Mouse (Mus musculus) CH12.LX (cell line): ENCODE results near the gene Cap1. TPM values are rescaled to one million over a fixed set of nuclear protein-coding genes. Genes with fewer than 3 reads are reported as not detected.

Experiments used
- DNase-seq: peaks from one replicate; pipeline ENCODE4 v3.0.0-alpha.2; 2013; ENCODE audit errors: extremely low read depth
- H3K27ac ChIP-seq: 2 replicates; pipeline ENCODE4 v1.5.1; 2012; ENCODE audit warnings: low read depth, mild to moderate bottlenecking, control low read depth, moderate library complexity; ENCODE audit not compliant: insufficient read depth
- H3K27me3 ChIP-seq: replicated peaks from 2 replicates; pipeline ENCODE3; 2012; ENCODE audit warnings: inconsistent platforms
- H3K36me3 ChIP-seq, 2 experiments: replicated peaks in 1 of 2; 2 replicates each; pipeline versions ENCODE3 to v1.6.1; 2012; ENCODE audit warnings: inconsistent platforms in 1 of 2, low read length in 1 of 2, mild to moderate bottlenecking in 1 of 2, mixed read lengths in 1 of 2, moderate library complexity in 1 of 2; ENCODE audit not compliant: control insufficient read depth in 1 of 2, insufficient read depth in 1 of 2
- H3K4me1 ChIP-seq, 2 experiments: 2 replicates each; pipeline ENCODE4 v1.6.1; 2012; ENCODE audit warnings: inconsistent platforms in 1 of 2, moderate library complexity in 1 of 2; ENCODE audit not compliant: insufficient read depth in 2 of 2, control insufficient read depth in 1 of 2
- H3K4me2 ChIP-seq: 2 replicates; pipeline ENCODE4 v1.6.1; 2012; ENCODE audit warnings: low read depth, mild to moderate bottlenecking, control low read depth; ENCODE audit not compliant: poor library complexity, insufficient read depth, severe bottlenecking
- H3K4me3 ChIP-seq, 3 experiments: fragments of 150-350 bp in 1 of 3; sonication (generic) in 1 of 3; replicated peaks in 1 of 3; 2 replicates each; pipeline versions ENCODE3 to v1.5.1; 2011 to 2012; ENCODE audit warnings: low read depth in 2 of 3, low read length in 2 of 3, mild to moderate bottlenecking in 2 of 3, moderate library complexity in 2 of 3, control low read depth in 1 of 3, improper control_type of control experiment in 1 of 3, inconsistent platforms in 1 of 3, mixed read lengths in 1 of 3; ENCODE audit not compliant: poor library complexity in 1 of 3
- H3K79me2 ChIP-seq: replicated peaks from 2 replicates; pipeline ENCODE4 v1.6.1; 2012; ENCODE audit warnings: mild to moderate bottlenecking, moderate library complexity; ENCODE audit not compliant: control insufficient read depth, poor library complexity, insufficient read depth, severe bottlenecking; ENCODE audit errors: extremely low read depth
- H3K9ac ChIP-seq: 2 replicates; pipeline ENCODE4 v1.6.1; 2012; ENCODE audit warnings: low read depth, mild to moderate bottlenecking, control low read depth, moderate library complexity; ENCODE audit not compliant: insufficient read depth
- H3K9me3 ChIP-seq: replicated peaks from 2 replicates; pipeline ENCODE3; 2012; ENCODE audit warnings: low read length, inconsistent platforms, mixed read lengths
- E2F4 ChIP-seq: IDR thresholded peaks from 2 replicates; pipeline ENCODE4 v1.6.1; 2011; ENCODE audit warnings: low read depth, low read length, improper control_type of control experiment; ENCODE audit not compliant: insufficient replicate concordance
- ELF1 ChIP-seq: IDR thresholded peaks from 2 replicates; pipeline ENCODE4 v1.6.1; 2014; ENCODE audit warnings: low read depth, mild to moderate bottlenecking, inconsistent platforms, low read length, improper control_type of control experiment
- EP300 ChIP-seq: IDR thresholded peaks from 2 replicates; pipeline ENCODE4 v1.6.1; 2011; ENCODE audit warnings: low read length, improper control_type of control experiment
- IRF4 ChIP-seq: IDR thresholded peaks from 2 replicates; pipeline ENCODE4 v1.6.1; 2014; ENCODE audit warnings: low read depth, mild to moderate bottlenecking, inconsistent platforms, low read length, improper control_type of control experiment
- JUND ChIP-seq: conservative IDR thresholded peaks from 2 replicates; pipeline ENCODE4 v1.6.1; 2011; ENCODE audit warnings: low read depth, low read length, improper control_type of control experiment
- KAT2A ChIP-seq: IDR thresholded peaks from 2 replicates; pipeline ENCODE4 v1.6.1; 2012; ENCODE audit warnings: low read length, improper control_type of control experiment, inconsistent platforms; ENCODE audit not compliant: insufficient replicate concordance
- MAX ChIP-seq: IDR thresholded peaks from 2 replicates; pipeline ENCODE4 v1.6.1; 2011; ENCODE audit warnings: low read length, improper control_type of control experiment
- MAZ ChIP-seq: IDR thresholded peaks from 2 replicates; pipeline ENCODE4 v1.6.1; 2012; ENCODE audit warnings: low read depth, mild to moderate bottlenecking, inconsistent platforms, low read length, improper control_type of control experiment, moderate library complexity
- NELFE ChIP-seq: IDR thresholded peaks from 2 replicates; pipeline ENCODE4 v1.6.1; 2011; ENCODE audit warnings: low read depth, low read length, improper control_type of control experiment
- PAX5 ChIP-seq: IDR thresholded peaks from 2 replicates; pipeline ENCODE4 v1.6.1; 2012; ENCODE audit warnings: low read length, inconsistent platforms, mixed read lengths
- POLR2AphosphoS2 ChIP-seq: IDR thresholded peaks from 2 replicates; pipeline ENCODE4 v1.6.1; 2011; ENCODE audit warnings: low read depth, low read length, improper control_type of control experiment
- RAD21 ChIP-seq: IDR thresholded peaks from 2 replicates; pipeline ENCODE4 v1.6.1; 2011; ENCODE audit warnings: low read depth, mild to moderate bottlenecking, low read length, improper control_type of control experiment, moderate library complexity
- USF1 ChIP-seq: IDR thresholded peaks from 2 replicates; pipeline ENCODE4 v1.6.1; 2014; ENCODE audit warnings: low read depth, mild to moderate bottlenecking, inconsistent platforms, low read length, improper control_type of control experiment
- ZC3H11A ChIP-seq: IDR thresholded peaks from 2 replicates; pipeline ENCODE4 v1.6.1; 2012; ENCODE audit warnings: low read depth, mild to moderate bottlenecking, inconsistent platforms, low read length, improper control_type of control experiment
- ZMIZ1 ChIP-seq: IDR thresholded peaks from 2 replicates; pipeline ENCODE4 v1.6.1; 2012; ENCODE audit warnings: low read depth, mild to moderate bottlenecking, inconsistent platforms, low read length, improper control_type of control experiment
- ZNF384 ChIP-seq: IDR thresholded peaks from 2 replicates; pipeline ENCODE4 v1.6.1; 2012; ENCODE audit warnings: low read depth, low read length, improper control_type of control experiment, inconsistent platforms
- dilution Hi-C: fragments of 300-500 bp; cut with MboI; formaldehyde crosslinking; loops from 2 replicates; pipeline ENCODE4 v1.14.3; 2020; ENCODE audit warnings: low sequenced_read_pairs; ENCODE audit not compliant: extremely low pct_unique_long_range_greater_than_20kb, extremely low pct_ligation_motif_present
- in situ Hi-C: fragments of 300-500 bp; cut with MboI; formaldehyde crosslinking; loops from 3 replicates; pipeline ENCODE4 v1.14.3; 2019; ENCODE audit warnings: low sequenced_read_pairs, low pct_ligation_motif_present, low pct_unique_long_range_greater_than_20kb, mixed read lengths
- polyA plus RNA-seq: library from polyadenylated mRNA; unstranded; fragments of >175 nt; gene quantifications from 2 replicates; pipeline ENCODE4 v1.2.1, GENCODE M21; 2012; ENCODE audit warnings: low read depth; ENCODE audit not compliant: insufficient read length
- total RNA-seq, 2 experiments: library from RNA; depleted of rRNA; stranded (reverse); fragments of 300-350 nt in 1 of 2; fragments of >200 nt in 1 of 2; gene quantifications; 2 replicates each; pipeline ENCODE4 v1.2.3; 2012 to 2014

The Cap1 gene
- total and polyA plus RNA-seq, 3 experiments = 118 to 195 (median 159) TPM

DNA sequence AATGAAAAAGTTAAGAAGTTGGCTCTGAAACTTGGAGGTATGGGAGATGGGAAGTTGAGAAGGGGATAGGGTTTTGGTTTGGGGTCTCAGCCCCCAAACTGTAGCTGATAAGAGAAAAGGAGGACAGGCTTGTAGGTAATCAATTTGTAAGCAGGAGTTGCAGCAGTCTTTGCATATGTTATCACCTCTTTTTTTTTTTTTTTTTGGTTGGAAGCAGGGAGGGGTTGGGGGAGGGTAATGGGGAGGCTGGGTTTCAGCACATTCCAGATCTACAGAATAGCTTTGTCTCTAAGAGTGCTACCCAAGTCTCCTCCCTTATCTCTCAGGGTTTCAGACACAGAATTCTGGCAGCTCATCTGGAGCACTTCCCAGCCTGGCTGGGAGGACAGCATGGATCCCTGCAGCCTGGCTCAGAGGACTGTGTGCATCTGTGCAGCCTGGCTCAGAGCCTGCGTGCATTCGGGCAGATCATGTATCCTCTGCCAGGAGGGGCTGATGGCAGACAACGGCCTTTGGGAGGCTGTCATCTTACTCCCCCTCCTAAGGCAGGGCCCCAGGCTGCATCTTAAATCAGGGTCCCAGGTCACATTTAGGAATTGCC, 5.1 kb upstream of the Cap1 start:
- in situ Hi-C loops (no loop called here), dilution Hi-C loops (no loop called here)
- Histone ChIP-seq H3K9me3 (peaks cover 4% of the 10 kb centered on the region), H3K27ac (no peak overlapping the region), H3K36me3 (no peaks in the 10 kb centered on the region), H3K27me3 (no peaks in the 10 kb centered on the region), H3K4me1 (peaks cover 7 to 25% of the 10 kb centered on the region in 2 experiments), H3K79me2 (no peaks in the 10 kb centered on the region), H3K4me2 (no peak overlapping the region)
- DNase-seq = no peak
- TF ChIP-seq ELF1 (no peak), E2F4 (no peak), USF1 (no peak), ZNF384 (peak; percentile 25; the same call in 1 of the 2 replicates), ZC3H11A (no peak), PAX5 (no peak)
- TF ChIP-seq, all 38 proteins: peak for 1
- Histone ChIP-seq H3K4me3 (no peak overlapping the region), H3K9ac (no peak overlapping the region)

- Histone ChIP-seq H3K79me2 (peaks cover 27% of the 10 kb centered on the region), H3K9ac (peak overlapping the region; percentile 73; the same call in 1 of the 2 replicates), H3K27me3 (no peaks in the 10 kb centered on the region), H3K27ac (no peak overlapping the region), H3K36me3 (no peaks in the 10 kb centered on the region), H3K4me2 (peak overlapping the region; percentile 91), H3K4me1 (peaks cover 7 to 43% of the 10 kb centered on the region in 2 experiments), H3K4me3 (no peak overlapping the region), H3K9me3 (no peaks in the 10 kb centered on the region)
- TF ChIP-seq ZMIZ1 (no peak), POLR2AphosphoS2 (no peak), EP300 (no peak), IRF4 (no peak), ZC3H11A (no peak), JUND (no peak), KAT2A (no peak)
- DNase-seq = no peak
- in situ Hi-C loops = no loop called here
- dilution Hi-C loops = no loop called here
Measured at GRCm38 (mm10) chr4:122887336-122887735, 1.5 kb upstream of the Cap1 start.

GRCm38 (mm10) chr4:122886579-122887254, 861 bp upstream of the Cap1 start:
- Histone ChIP-seq H3K79me2 (peaks cover 33% of the 10 kb centered on the region), H3K9me3 (no peaks in the 10 kb centered on the region), H3K27me3 (no peaks in the 10 kb centered on the region), H3K4me1 (peaks cover 3 to 43% of the 10 kb centered on the region in 2 experiments), H3K9ac (peak overlapping the region; percentile 73), H3K4me2 (peak overlapping the region; percentile 91), H3K27ac (peak overlapping the region; percentile 91), H3K4me3 (peak overlapping the region; percentile 59 to 88 (median 69)), H3K36me3 (peaks cover 0 to 2% of the 10 kb centered on the region in 2 experiments)
- DNase-seq = no peak
- dilution Hi-C loops = no loop called here
- TF ChIP-seq MAX (peak; percentile 5; the same call in 1 of the 2 replicates), MAZ (no peak), RAD21 (no peak), NELFE (no peak)
- in situ Hi-C loops = no loop called here
